Mouse (Mus musculus) spleen, adult 2 months (tissue): ENCODE results near the gene Gm38392. TPM values are rescaled to one million over a fixed set of nuclear protein-coding genes. Genes with fewer than 3 reads are reported as not detected.

Experiments used
- DNase-seq, 2 experiments: peaks; one replicate each; pipeline versions ENCODE4 v3.0.0 to v3.0.0-alpha.2; 2012 to 2021; ENCODE audit warnings: low spot score in 2 of 2, low read depth in 1 of 2
- H3K27ac ChIP-seq: fragments of 200-500 bp; 2 replicates; pipeline ENCODE4 v1.5.1; 2012; ENCODE audit warnings: low read length, inconsistent platforms; ENCODE audit not compliant: insufficient read depth
- H3K27me3 ChIP-seq: fragments of 200-500 bp; 2 replicates; pipeline ENCODE4 v1.6.1; 2012; ENCODE audit warnings: mild to moderate bottlenecking, moderate library complexity, low read length, inconsistent platforms; ENCODE audit not compliant: control insufficient read depth, insufficient read depth
- H3K36me3 ChIP-seq: fragments of 200-500 bp; 2 replicates; pipeline ENCODE4 v1.6.1; 2012; ENCODE audit warnings: mild to moderate bottlenecking, low read length, inconsistent platforms; ENCODE audit not compliant: control insufficient read depth, insufficient read depth
- H3K4me1 ChIP-seq: fragments of 200-500 bp; 2 replicates; pipeline ENCODE4 v1.6.1; 2011; ENCODE audit warnings: inconsistent platforms; ENCODE audit not compliant: control insufficient read depth, insufficient read depth, insufficient read length
- H3K4me3 ChIP-seq: fragments of 200-500 bp; 2 replicates; pipeline ENCODE4 v1.5.1; 2011; ENCODE audit warnings: mild to moderate bottlenecking, inconsistent platforms; ENCODE audit not compliant: insufficient read depth, insufficient read length; ENCODE audit errors: extremely low read depth
- CTCF ChIP-seq: fragments of 200-500 bp; IDR thresholded peaks from 2 replicates; pipeline ENCODE4 v1.5.1; 2011; ENCODE audit warnings: mild to moderate bottlenecking, inconsistent platforms; ENCODE audit not compliant: insufficient read depth, insufficient read length, insufficient replicate concordance; ENCODE audit errors: extremely low read depth
- POLR2A ChIP-seq: fragments of 200-500 bp; IDR thresholded peaks from 2 replicates; pipeline ENCODE4 v1.6.1; 2011; ENCODE audit warnings: low read depth, low read length, inconsistent platforms
- WGBS: fragments of 180-500 bp; shearing (Covaris S2); methylation state at CpG from one replicate; pipeline ENCODE4 v1.1.7; 2018; 5-methylcytosine and 5-hydroxymethylcytosine counted together
- polyA plus RNA-seq: library from polyadenylated mRNA; depleted of rRNA; stranded (reverse); fragments of >200 nt; gene quantifications from 2 replicates; pipeline ENCODE4 v1.2.3, GENCODE M21; 2012

Gene Gm38392
- polyA plus RNA-seq, 1 experiment: not detected

DNA sequence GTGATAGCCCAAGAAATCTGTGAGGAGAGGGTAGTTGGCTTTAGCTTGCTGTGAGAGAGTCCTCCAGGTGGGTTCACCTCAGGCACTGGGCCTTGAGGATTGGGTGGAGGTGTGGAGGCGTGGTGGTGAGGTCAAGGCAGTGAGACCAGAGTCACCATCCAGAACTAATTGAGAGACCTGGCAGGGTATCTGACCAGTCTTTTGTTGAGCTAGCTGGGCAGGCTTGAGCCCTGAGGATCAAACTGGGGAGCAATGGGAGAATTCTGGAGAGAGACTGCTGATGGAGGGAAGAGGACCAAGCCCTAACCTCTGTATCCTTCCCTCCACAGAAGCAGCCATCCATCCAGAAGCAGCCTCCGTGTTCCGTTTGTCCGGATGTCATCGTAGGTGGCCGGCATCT, 77.7 kb downstream of the Gm38392 start:
- TF ChIP-seq CTCF (no peak), POLR2A (no peak)
- Histone ChIP-seq H3K27ac (no peak overlapping the region), H3K36me3 (no peaks in the 10 kb centered on the region), H3K4me1 (peaks cover 3% of the 10 kb centered on the region), H3K4me3 (no peak overlapping the region), H3K27me3 (peaks cover 44% of the 10 kb centered on the region)
- no peak for DNase-seq
- WGBS: 5% methylated on average over 6 of the region's 6 CpGs

GRCm38 (mm10) chr3:88208226-88208720, 78.7 kb downstream of the Gm38392 start:
- WGBS: 19% methylated on average over 3 of the region's 3 CpGs
- DNase-seq: no peak

GRCm38 (mm10) chr3:88207451-88208100, 79.4 kb downstream of the Gm38392 start:
- 9% methylated on average over 15 of the region's 15 CpGs for WGBS
- Histone ChIP-seq H3K4me1 (no peaks in the 10 kb centered on the region), H3K27ac (no peak overlapping the region), H3K36me3 (no peaks in the 10 kb centered on the region), H3K4me3 (no peak overlapping the region), H3K27me3 (peaks cover 46% of the 10 kb centered on the region)
- no peak for DNase-seq
- TF ChIP-seq POLR2A: no peak
- TF ChIP-seq CTCF: no peak

More at GRCm38 (mm10) chr3:88208226-88208720, 78.7 kb downstream of the Gm38392 start:
- no peaks in the 10 kb centered on the region; the same call in 1 of the 2 replicates for H3K4me1 ChIP-seq
- H3K36me3 ChIP-seq: no peaks in the 10 kb centered on the region
- no peak overlapping the region for H3K4me3 ChIP-seq
- TF ChIP-seq POLR2A (no peak), CTCF (no peak)
- no peak overlapping the region for H3K27ac ChIP-seq
- peaks cover 44% of the 10 kb centered on the region for H3K27me3 ChIP-seq

GRCm38 (mm10) chr3:88206901-88207371, 80.1 kb downstream of the Gm38392 start:
- 13% methylated on average over 14 of the region's 14 CpGs for WGBS
- peaks cover 41% of the 10 kb centered on the region for H3K27me3 ChIP-seq

DNA sequence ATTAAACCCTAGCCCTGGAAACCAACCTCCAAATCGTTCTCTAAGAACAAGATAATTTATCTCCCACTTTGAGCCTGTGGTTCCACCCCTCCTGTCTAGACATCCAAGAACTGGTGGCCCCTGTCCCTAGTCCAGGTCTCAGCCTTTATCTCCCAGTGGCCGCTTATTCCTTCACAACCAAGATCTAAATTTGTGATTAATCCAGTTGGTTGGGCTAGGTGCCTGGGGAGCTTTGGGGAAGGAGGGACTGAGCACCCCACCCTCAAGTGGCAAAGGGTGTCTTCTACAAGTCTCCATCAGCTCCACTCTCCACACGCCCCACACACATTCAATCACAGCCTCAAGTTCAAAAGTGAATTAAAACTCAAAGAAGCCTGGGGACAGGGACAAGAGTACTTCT, 80.5 kb downstream of the Gm38392 start:
- no peak overlapping the region for H3K4me3 ChIP-seq
- peaks cover 40% of the 10 kb centered on the region for H3K27me3 ChIP-seq
- 18% methylated on average over 3 of the region's 3 CpGs for WGBS
- TF ChIP-seq CTCF (no peak), POLR2A (no peak)
- no peak for DNase-seq
- H3K4me1 ChIP-seq: no peaks in the 10 kb centered on the region
- H3K27ac ChIP-seq: no peak overlapping the region
- H3K36me3 ChIP-seq: no peaks in the 10 kb centered on the region

More at GRCm38 (mm10) chr3:88206901-88207371, 80.1 kb downstream of the Gm38392 start:
- Histone ChIP-seq H3K27ac (no peak overlapping the region), H3K36me3 (no peaks in the 10 kb centered on the region), H3K4me3 (no peak overlapping the region), H3K4me1 (no peaks in the 10 kb centered on the region)
- no peak for DNase-seq
- no peak for TF ChIP-seq CTCF
- TF ChIP-seq POLR2A: no peak

GRCm38 (mm10) chr3:88205563-88206491, 81.2 kb downstream of the Gm38392 start:
- H3K27me3 ChIP-seq: peaks cover 43% of the 10 kb centered on the region
- DNase-seq: no peak
- WGBS: 11% methylated on average over 8 of the region's 8 CpGs
- H3K36me3 ChIP-seq: no peaks in the 10 kb centered on the region
- no peak overlapping the region for H3K27ac ChIP-seq
- no peak overlapping the region for H3K4me3 ChIP-seq
- H3K4me1 ChIP-seq: peaks cover 2% of the 10 kb centered on the region
- no peak for TF ChIP-seq POLR2A
- TF ChIP-seq CTCF: no peak
